Mouse (Mus musculus) testis, adult 2 months (tissue): ENCODE data around the gene Prkar2a.

Experiments used
- CTCF ChIP-seq: fragments of 200-500 bp; IDR thresholded peaks from 2 replicates; pipeline ENCODE4 v1.5.1; 2012; ENCODE audit warnings: low read depth, mild to moderate bottlenecking, inconsistent platforms, low read length, moderate library complexity; ENCODE audit not compliant: control insufficient read depth, insufficient read depth, insufficient replicate concordance
- POLR2A ChIP-seq: fragments of 200-500 bp; IDR thresholded peaks from 2 replicates; pipeline ENCODE4 v1.6.1; 2012; ENCODE audit warnings: low read depth, mild to moderate bottlenecking, inconsistent platforms, low read length, moderate library complexity; ENCODE audit not compliant: control insufficient read depth

- no peak for TF ChIP-seq CTCF
- no peak for TF ChIP-seq POLR2A
Observed at GRCm38 (mm10) chr9:108786494-108786893, 97.4 kb downstream of the Prkar2a start.
